18 mouse cellular contexts compared by ENCODE assay signal in genomic region chr9:121838008-121838407, GRCm38 (mm10). TPM values are rescaled to one million over a fixed set of nuclear protein-coding genes. Genes with fewer than 3 reads are reported as not detected.
"Had no signal": no experiment of that assay in that cellular context is flagged by ENCODE, and none has a peak within 500 bp of the region (broad histone marks: within the 10 kb centered on the region; RNA-seq: fewer than 3 reads in every experiment).

No protein-coding gene starts in this region.

- H3K4me3 ChIP-seq: myocyte had no signal

- H3K27me3 ChIP-seq: neural tube, embryonic 13.5 days; neural tube, embryonic 15.5 days had no signal

- H3K9me3 ChIP-seq: neural tube, embryonic 13.5 days; neural tube, embryonic 15.5 days had no signal

- H3K9ac ChIP-seq: liver, embryonic 14.5 days; lung, embryonic 14.5 days; neural tube, embryonic 13.5 days had no signal

- H3K36me3 ChIP-seq: midbrain, embryonic 10.5 days; midbrain, embryonic 12.5 days; neural tube, embryonic 13.5 days; neural tube, embryonic 15.5 days had no signal

- H3K27ac ChIP-seq: liver, embryonic 14.5 days; midbrain, embryonic 12.5 days; neural tube, embryonic 13.5 days; neural tube, embryonic 15.5 days had no signal

- DNase-seq: lung, adult 18-20 months; lung, embryonic 14.5 days; lung, postnatal 10 days; lung, postnatal 4 days; midbrain, embryonic 14.5 days; right cerebral cortex, adult 18-20 months; right cerebral cortex, postnatal 25 days; right cerebral cortex, postnatal 4 days; spleen, adult 18-20 months; thymus, adult 18-20 months; thymus, postnatal 14 days; thymus, postnatal 36 days had no signal

RNA-seq across cellular contexts. Expression of gene Ccdc13, which starts 1.3 kb away (rescaled TPM):
- polyA plus RNA-seq: liver, embryonic 14.5 days had no signal

RNA-seq across cellular contexts. Expression of gene Hhatl, which starts 45.7 kb away (rescaled TPM):
- polyA plus RNA-seq: liver, embryonic 14.5 days; midbrain, embryonic 10.5 days; midbrain, embryonic 12.5 days had no signal
